Mouse (Mus musculus): ENCODE results near the gene 4921539E11Rik. TPM values are rescaled to one million over a fixed set of nuclear protein-coding genes. Genes with fewer than 3 reads are reported as not detected.

4921539E11Rik gene
- total RNA-seq, 1 experiment from 2014 or later: not detected

DNA sequence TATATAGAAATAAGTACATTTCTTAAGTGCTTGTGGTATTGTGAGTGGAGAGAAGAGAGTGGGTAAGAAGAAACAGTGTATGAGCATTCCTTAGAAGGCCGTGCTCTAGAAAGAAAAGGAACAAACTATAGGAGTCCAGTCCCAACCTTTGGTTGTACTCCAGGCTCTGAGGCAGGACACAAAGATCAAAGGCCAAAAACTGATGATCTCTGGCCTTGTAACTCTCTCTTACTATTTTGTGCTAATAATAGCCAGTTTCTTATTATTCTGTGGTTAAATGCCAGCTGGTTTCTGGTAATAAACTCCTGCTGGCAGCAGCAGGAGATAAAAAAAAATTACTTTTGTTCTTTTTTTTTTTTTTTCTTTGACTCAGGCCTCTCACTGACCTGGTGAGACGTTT is 58.5 kb downstream of the 4921539E11Rik start:
- no peak for DNase-seq

DNA sequence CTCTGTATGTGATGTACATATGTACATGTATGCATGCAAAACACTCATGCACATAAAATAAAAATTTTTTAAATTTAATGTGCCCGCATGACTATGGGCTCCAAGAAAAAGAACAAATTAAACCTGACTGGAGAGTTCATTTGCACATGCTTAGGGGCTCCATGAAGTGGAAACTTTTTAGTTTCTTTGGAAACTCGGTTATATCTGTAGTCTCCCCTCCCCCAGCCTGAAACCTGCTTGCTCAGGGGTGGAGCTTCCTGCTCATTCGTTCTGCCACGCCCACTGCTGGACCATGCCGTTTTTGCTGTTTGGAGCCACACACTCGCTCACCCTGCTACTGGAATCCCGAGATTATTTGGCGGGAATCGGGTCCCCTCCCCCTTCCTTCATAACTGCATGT is 67.8 kb downstream of the 4921539E11Rik start:
- no peak for DNase-seq

DNA sequence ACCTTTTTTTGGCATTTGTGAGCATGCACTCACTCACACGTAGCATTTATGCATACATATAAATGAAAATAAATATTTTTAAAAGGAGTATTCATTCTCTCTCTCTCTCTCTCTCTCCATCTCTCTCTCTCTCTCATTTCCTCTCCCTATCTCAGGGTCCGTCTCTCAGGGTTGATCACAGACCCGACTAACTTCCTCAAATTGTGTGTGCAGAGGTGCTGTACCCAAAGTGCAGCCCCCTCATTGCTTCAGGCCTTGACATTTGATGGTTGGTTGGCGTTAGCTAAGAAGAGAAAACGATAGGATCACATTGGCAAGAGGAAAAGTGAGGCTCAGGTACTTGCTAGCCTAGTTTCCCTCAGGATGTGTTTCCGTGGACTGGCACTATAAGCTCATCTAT is 68.9 kb downstream of the 4921539E11Rik start:
- no peak for DNase-seq

DNA sequence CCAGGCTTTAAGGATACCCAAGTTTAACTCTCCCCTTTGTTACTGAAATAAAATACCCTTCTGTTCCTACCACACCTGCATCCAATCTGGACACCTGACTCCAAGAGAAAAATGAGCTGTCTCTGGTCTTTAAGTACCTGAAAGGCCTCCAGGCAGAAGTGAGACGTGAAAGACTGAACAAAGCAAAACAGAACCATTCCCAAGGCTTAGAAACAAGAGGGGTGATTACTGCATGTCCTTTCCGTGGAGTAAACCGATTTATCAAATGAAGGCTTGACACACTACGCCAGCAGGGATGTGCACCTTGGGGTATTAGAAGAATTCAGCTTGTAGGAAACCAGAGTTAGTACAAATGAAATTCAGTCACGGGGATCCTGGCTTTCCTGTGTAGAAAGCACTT is 71.7 kb downstream of the 4921539E11Rik start:
- no peak for DNase-seq

DNA sequence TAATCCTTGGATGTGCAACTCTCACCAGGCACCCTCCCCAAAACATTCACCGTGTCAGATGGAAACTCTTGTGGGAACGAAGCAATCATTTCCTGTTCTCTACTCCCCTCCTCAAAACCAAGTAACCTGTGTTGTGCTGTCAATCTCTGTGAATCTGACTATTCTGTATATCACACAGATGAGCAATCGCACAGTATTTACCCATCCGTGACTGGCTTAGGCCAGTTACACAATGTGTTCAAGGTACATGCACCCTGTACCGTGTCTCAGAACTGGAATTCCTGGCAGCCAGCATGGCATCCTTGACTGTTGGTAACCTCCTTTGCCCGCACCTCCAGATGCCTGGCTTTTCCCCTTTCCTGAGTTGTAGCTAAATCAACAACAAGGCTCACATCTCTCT is 74.6 kb downstream of the 4921539E11Rik start:
- DNase-seq: no peak

DNA sequence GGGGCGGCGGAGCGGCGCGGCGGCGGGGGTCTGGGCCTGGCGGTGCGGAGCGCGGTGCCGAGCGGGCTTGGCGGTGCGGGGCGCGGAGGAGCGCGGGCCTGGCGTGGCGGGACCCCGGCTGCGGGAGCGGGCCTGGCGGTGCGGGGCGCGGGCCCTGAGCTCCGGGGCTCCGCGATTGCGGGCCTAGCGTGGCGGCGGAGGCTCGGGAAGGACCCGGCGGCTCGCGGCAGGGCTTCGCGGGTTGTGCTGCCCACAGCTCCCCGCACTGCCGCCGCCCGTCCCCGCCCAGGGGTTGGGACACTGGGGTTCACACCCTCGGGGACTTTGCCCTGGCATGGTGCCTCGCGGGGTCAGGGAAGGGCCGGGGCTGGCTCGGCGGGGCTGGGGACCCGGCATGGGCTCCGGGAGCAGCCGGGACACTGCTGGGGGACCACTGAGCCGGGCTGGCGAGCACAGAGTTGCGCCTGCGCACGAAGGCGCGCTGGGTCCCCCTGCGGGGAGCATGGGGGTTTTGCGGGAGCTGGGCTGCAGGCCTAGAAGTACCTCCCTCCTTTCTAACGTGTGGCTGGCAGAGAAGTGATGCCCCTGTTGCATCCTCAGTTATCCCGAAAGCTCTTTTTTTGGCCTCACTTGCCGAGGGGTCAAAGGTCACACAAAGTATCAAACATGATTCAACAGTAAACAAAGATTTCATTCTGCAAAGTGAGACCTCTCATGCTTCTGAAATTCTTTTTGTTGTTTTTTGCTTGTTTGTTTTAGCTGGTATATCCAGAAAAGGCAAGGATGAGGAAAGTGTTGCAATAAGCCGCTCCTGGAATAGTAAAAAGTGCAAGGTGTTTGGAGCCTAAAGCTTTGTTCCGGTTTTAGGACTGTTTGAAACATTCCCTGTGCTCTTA is 75.5 kb downstream of the 4921539E11Rik start, which contains the start of gene Slc35d1:
Gene Slc35d1 (minus strand): TSS at position 240 of the 896 bp plus-strand sequence.
- DNase-seq: peak; percentile 88

DNA sequence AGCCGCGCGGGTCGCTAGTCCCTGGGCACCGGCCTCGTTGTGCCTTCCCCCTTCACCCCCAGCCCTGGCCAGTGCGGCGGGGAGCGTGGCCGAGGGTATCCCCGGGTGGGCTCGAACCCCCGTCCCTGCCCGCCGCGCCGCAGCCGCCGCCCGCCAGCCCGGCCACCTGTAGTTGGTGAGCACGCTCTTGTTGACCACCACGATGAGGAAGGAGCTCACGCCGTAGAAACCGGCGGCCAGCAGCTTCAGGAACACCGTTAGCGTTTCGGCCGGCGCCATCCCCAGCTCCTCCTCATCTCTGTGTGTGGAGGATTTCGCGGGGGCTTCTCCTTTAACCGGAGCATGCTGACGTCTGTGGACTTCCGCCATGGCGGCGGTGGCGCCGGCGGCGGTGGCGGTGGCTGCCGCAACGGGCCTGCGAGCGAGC is 76.2 kb downstream of the 4921539E11Rik start:
- peak; percentile 82 for DNase-seq

DNA sequence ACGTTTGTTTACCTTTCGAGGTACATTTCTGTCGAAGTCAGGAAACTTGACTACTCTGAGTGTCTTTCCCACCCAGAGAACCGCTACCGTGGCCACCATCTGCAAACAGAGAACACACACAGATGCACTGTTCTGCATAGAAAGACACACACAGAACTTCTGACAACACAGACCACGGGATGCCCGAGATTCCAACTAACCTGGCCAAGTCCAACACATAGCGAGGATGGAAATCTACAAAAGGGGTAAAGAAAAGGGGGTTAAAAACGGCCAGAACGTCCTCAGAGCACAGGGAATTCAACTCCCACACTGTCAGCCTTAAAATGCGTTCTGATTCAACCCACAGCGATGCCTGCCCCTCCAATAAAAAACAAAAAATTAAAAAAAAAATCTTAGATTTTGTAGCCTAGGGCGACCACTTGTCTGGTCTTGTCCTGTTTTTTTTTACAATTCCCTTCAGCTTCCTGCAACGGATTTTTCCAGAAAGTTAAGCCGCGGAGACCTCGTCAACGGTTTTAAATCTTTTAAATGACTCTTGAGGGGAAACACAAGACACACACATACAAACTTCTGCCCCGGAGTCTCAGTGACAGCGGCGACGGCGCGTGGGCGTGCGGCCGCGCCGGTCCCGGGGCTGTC is 76.7 kb downstream of the 4921539E11Rik start:
- peak; percentile 13 for DNase-seq

DNA sequence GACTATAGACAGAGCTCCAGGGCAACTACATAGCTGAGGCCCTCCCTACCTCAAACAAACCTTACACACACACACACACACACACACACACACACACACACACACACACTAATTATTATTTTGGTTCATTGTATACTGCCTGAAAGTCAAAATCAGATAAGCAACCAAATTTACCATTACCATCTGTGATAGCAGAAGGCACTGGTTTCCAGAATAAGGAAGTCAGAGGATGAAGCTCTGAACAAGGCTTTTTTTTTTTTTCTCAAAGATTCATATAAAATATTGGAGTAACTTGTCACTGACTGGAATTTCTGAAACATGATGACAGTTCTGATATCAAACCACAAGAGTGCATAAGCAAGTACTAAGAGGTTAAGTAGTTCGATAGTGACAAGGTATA is 82.1 kb downstream of the 4921539E11Rik start:
- DNase-seq: no peak

DNA sequence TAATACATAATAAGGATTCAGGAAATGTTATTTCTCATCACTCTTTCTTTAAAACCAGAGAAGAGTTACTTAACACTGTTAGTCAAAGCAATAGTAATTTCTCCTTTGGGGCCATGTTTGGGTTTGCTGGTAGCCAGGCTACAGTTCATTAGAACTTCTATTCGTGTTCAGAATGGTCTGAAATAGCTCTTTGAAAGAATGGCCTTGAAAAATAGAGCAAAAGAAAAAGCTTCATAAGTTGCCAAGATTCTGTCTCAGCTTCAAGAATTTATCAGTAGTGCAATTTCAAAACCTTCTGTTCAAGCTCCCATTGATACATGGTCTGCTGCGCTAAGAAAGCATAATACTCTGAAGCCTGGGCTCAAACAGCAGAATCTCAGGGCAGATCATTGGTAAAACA is 87.0 kb downstream of the 4921539E11Rik start:
- no peak for DNase-seq

DNA sequence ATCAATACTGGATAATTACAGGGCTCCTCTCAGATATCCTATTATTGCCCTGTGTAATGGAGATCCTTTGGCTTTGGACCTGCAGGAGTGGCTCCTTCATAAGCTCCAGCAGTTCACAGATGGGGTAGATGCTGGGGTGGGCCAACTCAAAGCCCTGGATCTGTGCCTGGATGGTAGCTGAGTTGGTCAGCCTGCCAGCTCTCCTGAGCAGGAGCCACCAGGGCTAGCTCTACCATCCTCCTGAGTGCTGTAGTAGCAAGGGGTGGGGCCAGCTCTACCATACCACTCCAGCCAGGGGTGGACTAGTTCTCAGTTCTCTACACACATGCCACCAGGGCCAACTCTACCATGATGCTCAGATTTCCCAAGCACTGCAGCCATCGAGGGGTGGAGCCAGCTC is 90.6 kb downstream of the 4921539E11Rik start:
- DNase-seq: no peak

DNA sequence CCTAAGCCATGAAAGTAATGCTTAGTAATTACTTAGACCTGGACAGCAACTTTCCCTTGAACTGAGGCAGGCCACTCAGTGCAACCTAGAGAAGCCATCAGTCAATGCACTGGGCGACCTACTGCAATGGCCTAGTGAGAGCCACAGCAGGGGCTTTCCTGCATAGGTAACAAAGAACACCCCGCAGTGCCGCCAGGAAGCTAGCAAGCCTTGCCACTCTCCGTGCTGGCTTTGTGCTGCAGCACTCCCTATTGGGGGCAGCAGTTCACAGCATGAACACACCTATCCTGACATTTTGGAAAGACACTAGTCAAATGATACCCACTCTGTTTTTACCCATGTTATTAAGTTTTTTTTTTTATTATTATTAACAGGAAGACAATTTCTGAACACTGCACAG is 91.6 kb downstream of the 4921539E11Rik start:
- no peak for DNase-seq

DNA sequence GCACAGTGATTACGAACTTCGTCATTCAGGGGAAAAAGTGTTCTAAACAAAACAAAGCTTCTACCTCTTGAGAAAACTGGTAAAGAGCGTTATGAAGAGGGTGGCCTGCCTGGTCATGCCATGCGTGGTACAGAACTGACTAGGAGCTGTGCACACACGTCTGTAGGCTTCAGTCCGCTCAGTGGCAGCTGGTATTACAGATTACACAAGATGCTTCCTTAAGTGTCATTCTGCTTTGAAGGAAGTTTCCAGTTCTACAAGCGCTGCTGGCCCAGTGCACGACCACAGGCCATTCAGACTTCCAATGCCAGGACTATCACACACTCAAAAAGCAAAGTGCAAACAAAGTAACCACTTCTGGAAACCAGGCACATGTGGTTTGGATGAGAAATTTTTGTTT is 93.3 kb downstream of the 4921539E11Rik start:
- DNase-seq: no peak

DNA sequence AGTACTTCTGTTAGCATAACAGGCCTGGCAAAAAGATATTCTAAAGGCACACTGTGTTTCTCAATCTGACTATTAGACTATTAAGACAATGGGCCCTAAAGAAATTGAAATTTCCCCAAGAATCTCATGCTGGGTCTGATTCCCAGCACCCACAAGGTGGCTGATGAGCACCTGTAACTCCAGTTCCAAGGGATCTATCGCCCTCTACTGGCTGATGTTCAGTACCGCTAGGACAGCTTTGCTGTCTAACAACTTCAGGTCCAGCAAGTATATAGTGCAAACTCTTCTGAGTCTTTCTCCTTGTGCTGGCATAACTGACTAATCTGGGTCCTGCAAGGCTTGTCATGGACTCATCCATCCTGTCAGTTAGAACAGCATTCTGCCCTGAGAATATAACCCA is 98.2 kb downstream of the 4921539E11Rik start:
- DNase-seq: peak; percentile 23

DNA sequence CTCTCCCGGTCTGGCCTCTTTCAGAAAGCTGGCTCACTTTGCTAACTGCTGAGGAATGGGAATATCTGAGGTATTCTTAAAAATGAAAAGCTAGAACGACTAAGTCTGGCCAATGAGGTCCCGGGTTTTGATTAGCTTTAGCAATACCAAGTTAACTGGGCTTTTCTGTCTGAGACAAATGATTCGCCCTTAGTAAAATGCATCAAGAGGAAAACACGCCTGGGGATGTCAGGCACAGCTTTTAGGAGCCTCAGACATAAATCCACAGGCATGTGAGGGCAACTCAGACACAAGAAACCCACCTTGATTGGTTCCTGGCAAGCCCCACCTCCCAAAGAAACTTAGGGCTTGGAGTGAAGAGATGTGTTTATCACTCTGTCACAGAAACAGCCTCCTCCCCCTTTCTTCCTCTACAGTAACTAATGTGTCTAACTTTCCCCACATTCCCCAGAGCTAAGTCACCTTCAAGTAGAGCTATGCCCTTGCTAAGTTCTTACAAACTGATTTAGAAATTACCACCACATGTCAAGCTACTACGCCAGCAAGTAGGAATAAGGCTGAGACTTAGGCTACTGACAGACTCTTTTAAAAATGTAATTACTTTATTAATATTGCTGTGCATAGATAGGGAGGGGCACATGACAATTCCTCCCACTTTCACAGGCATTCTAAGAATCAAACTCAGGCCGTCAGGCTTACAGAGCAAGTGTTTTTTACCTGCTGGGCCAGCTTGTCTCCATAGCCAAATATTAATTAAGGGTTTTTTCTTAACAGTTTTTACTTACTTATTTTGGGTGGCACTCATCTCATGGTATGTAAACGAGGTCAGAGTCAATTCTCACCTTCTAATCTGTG is 101.7 kb downstream of the 4921539E11Rik start:
- no peak for DNase-seq

Other genes with a start within 250 kb of the 4921539E11Rik start
- 68.2 and 71.1 TPM in 2 replicates for gene Mier1, start 176.5 kb downstream of the 4921539E11Rik start, total RNA-seq (2021)
- 2.4 and 3.6 TPM in 2 replicates for gene Wdr78, start 176.3 kb downstream of the 4921539E11Rik start, total RNA-seq (2021)
- gene Slc35d1, start 75.7 kb downstream of the 4921539E11Rik start, total RNA-seq (2021): 13.1 and 17.0 TPM in 2 replicates
- 14.9 and 15.2 TPM in 2 replicates for gene Oma1, start 22.9 kb upstream of the 4921539E11Rik start, total RNA-seq (2021)